Mouse (Mus musculus) midbrain, embryonic 14.5 days (tissue): ENCODE measurements around the gene Raly. TPM values are rescaled to one million over a fixed set of nuclear protein-coding genes. Genes with fewer than 3 reads are reported as not detected.

Experiments used
- ATAC-seq: fragments of 200-750 bp; cut with Nextera tagmentation; 2 replicates; pipeline ENCODE4 v1.8.0; 2017; ENCODE audit warnings: moderate number of reproducible peaks, moderate library complexity; ENCODE audit not compliant: low FRiP score, low TSS enrichment
- DNase-seq: peaks from one replicate; pipeline ENCODE4 v3.0.0-alpha.2; 2015
- H3K27ac ChIP-seq: fragments of 300-500 bp; sonication (generic); replicated peaks from 2 replicates; pipeline ENCODE4 v1.5.1; 2014; ENCODE audit warnings: mild to moderate bottlenecking, low read depth, low read length, moderate library complexity
- H3K27me3 ChIP-seq: fragments of 300-500 bp; sonication (generic); 2 replicates; pipeline ENCODE4 v1.6.1; 2014; ENCODE audit warnings: low read length, control low read depth, mixed read lengths; ENCODE audit not compliant: control insufficient read depth, insufficient read depth
- H3K36me3 ChIP-seq: fragments of 300-500 bp; sonication (generic); 2 replicates; pipeline ENCODE4 v1.6.1; 2014; ENCODE audit warnings: low read length, control low read depth; ENCODE audit not compliant: control insufficient read depth, insufficient read depth
- H3K4me1 ChIP-seq: fragments of 300-500 bp; sonication (generic); 2 replicates; pipeline ENCODE4 v1.6.1; 2014; ENCODE audit warnings: mild to moderate bottlenecking, antibody characterized with exemption, low read length, control low read depth; ENCODE audit not compliant: control insufficient read depth, insufficient read depth
- H3K4me2 ChIP-seq: fragments of 300-500 bp; sonication (generic); 2 replicates; pipeline ENCODE4 v1.6.1; 2014; ENCODE audit warnings: mild to moderate bottlenecking, low read length, moderate library complexity
- H3K4me3 ChIP-seq: fragments of 300-500 bp; sonication (generic); replicated peaks from 2 replicates; pipeline ENCODE4 v1.5.1; 2014; ENCODE audit warnings: low read depth, low read length
- H3K9ac ChIP-seq: fragments of 300-500 bp; sonication (generic); replicated peaks from 2 replicates; pipeline ENCODE4 v1.6.1; 2014; ENCODE audit warnings: mild to moderate bottlenecking, low read length, moderate library complexity
- H3K9me3 ChIP-seq: fragments of 300-500 bp; sonication (generic); 2 replicates; pipeline ENCODE4 v1.6.1; 2016; ENCODE audit warnings: low read length, control low read depth, mixed read lengths; ENCODE audit not compliant: control insufficient read depth
- WGBS: fragments of 180-500 bp; shearing (Covaris S2); extraction: QIAGEN DNeasy Blood & Tissue Kit; methylation state at CpG from one replicate; pipeline ENCODE4 v1.1.7; 2014; 5-methylcytosine and 5-hydroxymethylcytosine counted together
- polyA plus RNA-seq: library from polyadenylated mRNA; unstranded; fragments of >200 nt; fragmentation: Nextera tagmentation; extraction: Ambion mirVana; gene quantifications from 2 replicates; pipeline ENCODE4 v1.2.1, GENCODE M21; 2014

Gene Raly
- polyA plus RNA-seq, 1 experiment from 2014 or later = 58.3 TPM

GRCm38 (mm10) chr2:154774032-154774431 is 16.9 kb upstream of the Raly start:
- WGBS = 89% methylated on average over 1 of the region's 1 CpGs
- Histone ChIP-seq H3K27me3 (no peaks in the 10 kb centered on the region), H3K4me3 (no peak overlapping the region), H3K36me3 (no peaks in the 10 kb centered on the region), H3K4me1 (no peaks in the 10 kb centered on the region), H3K9me3 (no peaks in the 10 kb centered on the region), H3K27ac (no peak overlapping the region), H3K9ac (no peak overlapping the region), H3K4me2 (no peak overlapping the region)
- ATAC-seq = no peak
- DNase-seq = peak; percentile 47

GRCm38 (mm10) chr2:154776496-154776895 is 14.4 kb upstream of the Raly start:
- H3K4me1 ChIP-seq = no peaks in the 10 kb centered on the region
- H3K4me3 ChIP-seq = no peak overlapping the region
- 71% methylated on average over 7 of the region's 7 CpGs for WGBS
- no peaks in the 10 kb centered on the region for H3K36me3 ChIP-seq
- H3K27ac ChIP-seq = no peak overlapping the region
- H3K9me3 ChIP-seq = no peaks in the 10 kb centered on the region
- ATAC-seq (no peak), DNase-seq (no peak)
- no peaks in the 10 kb centered on the region for H3K27me3 ChIP-seq
- no peak overlapping the region for H3K9ac ChIP-seq
- no peak overlapping the region for H3K4me2 ChIP-seq

GRCm38 (mm10) chr2:154779648-154780047 is 11.2 kb upstream of the Raly start:
- no peak overlapping the region for H3K9ac ChIP-seq
- ATAC-seq = no peak
- peaks cover under 1% of the 10 kb centered on the region; the same call in 1 of the 2 replicates for H3K4me1 ChIP-seq
- H3K4me2 ChIP-seq = no peak overlapping the region
- H3K4me3 ChIP-seq = no peak overlapping the region
- H3K36me3 ChIP-seq = no peaks in the 10 kb centered on the region
- DNase-seq = no peak
- no peaks in the 10 kb centered on the region for H3K9me3 ChIP-seq
- WGBS = 52% methylated on average over 3 of the region's 3 CpGs
- no peaks in the 10 kb centered on the region for H3K27me3 ChIP-seq
- H3K27ac ChIP-seq = no peak overlapping the region

GRCm38 (mm10) chr2:154782361-154782760 is 8.5 kb upstream of the Raly start:
- WGBS = 82% methylated on average over 4 of the region's 4 CpGs
- no peak for ATAC-seq

GRCm38 (mm10) chr2:154782856-154783650 is 7.8 kb upstream of the Raly start:
- Histone ChIP-seq H3K9me3 (no peaks in the 10 kb centered on the region), H3K36me3 (no peaks in the 10 kb centered on the region), H3K4me3 (no peak overlapping the region), H3K27ac (no peak overlapping the region), H3K4me2 (no peak overlapping the region), H3K4me1 (peaks cover 15% of the 10 kb centered on the region; the same call in 1 of the 2 replicates), H3K27me3 (no peaks in the 10 kb centered on the region), H3K9ac (no peak overlapping the region)
- no peak for ATAC-seq
- WGBS = 73% methylated on average over 17 of the region's 17 CpGs
- no peak for DNase-seq

More at GRCm38 (mm10) chr2:154782361-154782760, 8.5 kb upstream of the Raly start:
- peaks cover 15% of the 10 kb centered on the region; the same call in 1 of the 2 replicates for H3K4me1 ChIP-seq
- no peak overlapping the region for H3K9ac ChIP-seq
- H3K9me3 ChIP-seq = no peaks in the 10 kb centered on the region
- no peaks in the 10 kb centered on the region for H3K36me3 ChIP-seq
- H3K27ac ChIP-seq = no peak overlapping the region
- no peak overlapping the region for H3K4me2 ChIP-seq
- no peak for DNase-seq
- no peaks in the 10 kb centered on the region for H3K27me3 ChIP-seq
- H3K4me3 ChIP-seq = no peak overlapping the region

GRCm38 (mm10) chr2:154785284-154785683 is 5.6 kb upstream of the Raly start:
- no peak for ATAC-seq
- no peak overlapping the region for H3K4me3 ChIP-seq
- H3K27me3 ChIP-seq = no peaks in the 10 kb centered on the region
- H3K9me3 ChIP-seq = no peaks in the 10 kb centered on the region
- H3K4me2 ChIP-seq = 0 out of 2 replicates have a peak overlapping the region, but pooled peaks have one; percentile 10
- peak overlapping the region; percentile 52; the same call in 1 of the 2 replicates for H3K27ac ChIP-seq
- H3K4me1 ChIP-seq = peaks cover 18% of the 10 kb centered on the region; the same call in 1 of the 2 replicates
- H3K9ac ChIP-seq = no peak overlapping the region
- H3K36me3 ChIP-seq = no peaks in the 10 kb centered on the region
- 50% methylated on average over 3 of the region's 3 CpGs for WGBS
- peak; percentile 59 for DNase-seq

GRCm38 (mm10) chr2:154786187-154786586 is 4.7 kb upstream of the Raly start:
- Histone ChIP-seq H3K4me3 (no peak overlapping the region), H3K36me3 (no peaks in the 10 kb centered on the region), H3K9me3 (no peaks in the 10 kb centered on the region), H3K27me3 (no peaks in the 10 kb centered on the region), H3K4me1 (peaks cover 18% of the 10 kb centered on the region; the same call in 1 of the 2 replicates), H3K4me2 (no peak overlapping the region), H3K27ac (peak overlapping the region; percentile 52; the same call in 1 of the 2 replicates), H3K9ac (no peak overlapping the region)
- WGBS = 40% methylated on average over 3 of the region's 3 CpGs
- DNase-seq (no peak), ATAC-seq (no peak)

- Histone ChIP-seq H3K9me3 (no peaks in the 10 kb centered on the region), H3K4me2 (no peak overlapping the region), H3K27ac (no peak overlapping the region), H3K9ac (no peak overlapping the region), H3K4me1 (peaks cover 18% of the 10 kb centered on the region; the same call in 1 of the 2 replicates), H3K36me3 (no peaks in the 10 kb centered on the region), H3K4me3 (no peak overlapping the region), H3K27me3 (no peaks in the 10 kb centered on the region)
- no peak for ATAC-seq
- DNase-seq = no peak
- 75% methylated on average over 11 of the region's 11 CpGs for WGBS
Observed at GRCm38 (mm10) chr2:154786776-154787175, 4.1 kb upstream of the Raly start.

GRCm38 (mm10) chr2:154789381-154789780 is 1.5 kb upstream of the Raly start:
- WGBS = 77% methylated on average over 6 of the region's 6 CpGs
- no peak for ATAC-seq
- H3K9me3 ChIP-seq = no peaks in the 10 kb centered on the region
- no peak overlapping the region for H3K9ac ChIP-seq
- H3K4me1 ChIP-seq = peaks cover 39% of the 10 kb centered on the region
- no peak for DNase-seq
- no peak overlapping the region for H3K4me3 ChIP-seq
- no peaks in the 10 kb centered on the region for H3K36me3 ChIP-seq
- no peak overlapping the region for H3K4me2 ChIP-seq
- no peak overlapping the region for H3K27ac ChIP-seq
- H3K27me3 ChIP-seq = no peaks in the 10 kb centered on the region
